Mouse (Mus musculus) embryonic facial prominence, embryonic 14.5 days (tissue): ENCODE measurements around the gene Megf11. TPM values are rescaled to one million over a fixed set of nuclear protein-coding genes. Genes with fewer than 3 reads are reported as not detected.
"Not testable (repeated sequence)": the region's sequence is repeated elsewhere in the genome, so short reads cannot be mapped to it uniquely, and the experiment has no call there.

Source experiments
- ATAC-seq: fragments of 200-750 bp; cut with Nextera tagmentation; 2 replicates; pipeline ENCODE4 v1.8.0; 2017; ENCODE audit warnings: low read depth, moderate number of reproducible peaks, moderate TSS enrichment
- DNase-seq: peaks from one replicate; pipeline ENCODE4 v3.0.0-alpha.2; 2015; ENCODE audit warnings: low spot score
- H3K27ac ChIP-seq: fragments of 300-500 bp; sonication (generic); replicated peaks from 2 replicates; pipeline ENCODE4 v1.5.1; 2014; ENCODE audit warnings: low read depth, mild to moderate bottlenecking, low read length, moderate library complexity
- H3K27me3 ChIP-seq: fragments of 300-500 bp; sonication (generic); replicated peaks from 2 replicates; pipeline ENCODE4 v1.6.1; 2014; ENCODE audit warnings: low read length; ENCODE audit not compliant: control insufficient read depth, insufficient read depth
- H3K36me3 ChIP-seq: fragments of 300-500 bp; sonication (generic); 2 replicates; pipeline ENCODE4 v1.6.1; 2014; ENCODE audit warnings: low read length, mixed read lengths; ENCODE audit not compliant: control insufficient read depth, insufficient read depth
- H3K4me1 ChIP-seq: fragments of 300-500 bp; sonication (generic); 2 replicates; pipeline ENCODE4 v1.6.1; 2014; ENCODE audit warnings: antibody characterized with exemption, low read length; ENCODE audit not compliant: control insufficient read depth, insufficient read depth
- H3K4me2 ChIP-seq: fragments of 300-500 bp; sonication (generic); 2 replicates; pipeline ENCODE4 v1.6.1; 2014; ENCODE audit warnings: low read depth, mild to moderate bottlenecking, low read length, moderate library complexity, mixed read lengths
- H3K4me3 ChIP-seq: fragments of 300-500 bp; sonication (generic); 2 replicates; pipeline ENCODE4 v1.5.1; 2014; ENCODE audit warnings: low read depth, mild to moderate bottlenecking, low read length
- H3K9ac ChIP-seq: fragments of 300-500 bp; sonication (generic); 2 replicates; pipeline ENCODE4 v1.6.1; 2014; ENCODE audit warnings: low read depth, mild to moderate bottlenecking, low read length, moderate library complexity, mixed read lengths
- H3K9me3 ChIP-seq: fragments of 300-500 bp; sonication (generic); 2 replicates; pipeline ENCODE4 v1.6.1; 2016; ENCODE audit warnings: low read length; ENCODE audit not compliant: control insufficient read depth
- WGBS: fragments of 180-500 bp; shearing (Covaris S2); extraction: QIAGEN DNeasy Blood & Tissue Kit; methylation state at CpG from one replicate; pipeline ENCODE4 v1.1.7; 2014; 5-methylcytosine and 5-hydroxymethylcytosine counted together
- polyA plus RNA-seq: library from polyadenylated mRNA; unstranded; fragments of >200 nt; fragmentation: Nextera tagmentation; extraction: Ambion mirVana; gene quantifications from 2 replicates; pipeline ENCODE4 v1.2.1, GENCODE M21; 2014

Gene Megf11
- polyA plus RNA-seq, 1 experiment from 2014 or later = 1.3 TPM

DNA sequence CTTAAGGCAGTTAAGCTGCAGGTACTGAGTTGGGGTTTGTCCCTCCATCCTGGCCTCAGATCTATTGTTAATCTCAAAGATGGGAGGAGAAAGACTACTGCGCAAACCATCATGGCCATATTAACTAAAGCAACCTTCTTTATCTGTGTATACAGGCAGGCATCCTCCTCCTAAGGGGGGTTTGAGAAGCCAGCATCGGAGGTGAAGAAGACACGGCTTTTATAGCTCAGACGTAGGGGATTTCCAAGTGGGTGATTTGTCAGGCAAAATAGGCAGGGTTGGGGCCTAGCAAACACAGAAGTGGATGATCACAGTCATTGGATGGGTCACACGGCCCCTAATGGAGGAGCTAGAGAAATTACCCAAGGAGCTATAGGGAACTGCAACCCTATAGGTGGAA lies 271.2 kb downstream of the Megf11 start:
- Histone ChIP-seq H3K4me1 (no peaks in the 10 kb centered on the region), H3K9ac (no peak overlapping the region), H3K9me3 (no peaks in the 10 kb centered on the region), H3K4me3 (no peak overlapping the region), H3K4me2 (no peak overlapping the region), H3K27ac (no peak overlapping the region), H3K27me3 (no peaks in the 10 kb centered on the region), H3K36me3 (no peaks in the 10 kb centered on the region)
- no peak for ATAC-seq
- no peak for DNase-seq
- WGBS = 85% methylated on average over 5 of the region's 5 CpGs

DNA sequence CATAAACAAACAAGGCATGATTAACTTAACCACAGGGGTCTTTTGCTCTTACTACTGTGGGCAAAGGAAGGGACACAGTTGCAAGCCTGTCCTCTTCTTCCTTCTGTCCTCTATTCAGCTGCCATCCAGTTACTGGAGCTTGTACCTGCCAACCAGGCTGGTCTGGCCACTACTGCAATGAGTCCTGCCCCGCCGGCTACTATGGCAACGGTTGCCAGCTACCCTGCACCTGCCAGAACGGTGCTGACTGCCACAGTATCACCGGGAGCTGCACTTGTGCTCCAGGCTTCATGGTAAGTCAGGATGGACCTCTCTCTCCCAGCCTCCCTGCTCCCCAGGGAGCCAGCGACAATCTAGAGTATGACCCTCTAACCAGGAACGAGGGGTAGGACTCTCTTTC lies 274.8 kb downstream of the Megf11 start:
- no peak for DNase-seq
- Histone ChIP-seq H3K9ac (no peak overlapping the region), H3K36me3 (no peaks in the 10 kb centered on the region), H3K27ac (no peak overlapping the region), H3K4me3 (no peak overlapping the region), H3K4me2 (no peak overlapping the region), H3K9me3 (no peaks in the 10 kb centered on the region), H3K27me3 (no peaks in the 10 kb centered on the region), H3K4me1 (no peaks in the 10 kb centered on the region)
- 67% methylated on average over 7 of the region's 7 CpGs for WGBS
- no peak for ATAC-seq

DNA sequence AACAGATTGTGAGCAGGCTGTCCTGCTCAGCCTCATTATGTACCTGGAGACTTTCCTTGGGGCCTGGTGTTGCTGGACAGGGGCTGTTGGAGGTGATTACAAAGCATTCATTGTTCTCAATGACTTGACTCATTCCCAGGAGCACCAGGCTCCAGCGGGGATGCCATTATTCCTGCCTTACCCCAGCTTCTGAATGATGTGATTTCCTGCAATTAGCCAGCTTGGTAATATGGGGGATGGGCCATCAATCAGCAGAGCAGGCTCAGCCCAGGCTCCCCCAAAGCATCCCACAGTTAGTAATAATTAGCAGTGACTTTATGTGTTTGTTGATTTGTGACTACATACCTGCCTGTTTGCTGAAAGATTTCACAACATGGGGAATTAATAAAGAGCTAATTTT lies 279.2 kb downstream of the Megf11 start:
- H3K4me3 ChIP-seq = no peak overlapping the region
- no peak overlapping the region for H3K4me2 ChIP-seq
- no peaks in the 10 kb centered on the region for H3K27me3 ChIP-seq
- H3K9ac ChIP-seq = no peak overlapping the region
- H3K9me3 ChIP-seq = no peaks in the 10 kb centered on the region
- no peak overlapping the region for H3K27ac ChIP-seq
- H3K36me3 ChIP-seq = no peaks in the 10 kb centered on the region
- DNase-seq = no peak
- ATAC-seq = no peak
- 0% methylated on average over 1 of the region's 1 CpGs for WGBS
- H3K4me1 ChIP-seq = no peaks in the 10 kb centered on the region

DNA sequence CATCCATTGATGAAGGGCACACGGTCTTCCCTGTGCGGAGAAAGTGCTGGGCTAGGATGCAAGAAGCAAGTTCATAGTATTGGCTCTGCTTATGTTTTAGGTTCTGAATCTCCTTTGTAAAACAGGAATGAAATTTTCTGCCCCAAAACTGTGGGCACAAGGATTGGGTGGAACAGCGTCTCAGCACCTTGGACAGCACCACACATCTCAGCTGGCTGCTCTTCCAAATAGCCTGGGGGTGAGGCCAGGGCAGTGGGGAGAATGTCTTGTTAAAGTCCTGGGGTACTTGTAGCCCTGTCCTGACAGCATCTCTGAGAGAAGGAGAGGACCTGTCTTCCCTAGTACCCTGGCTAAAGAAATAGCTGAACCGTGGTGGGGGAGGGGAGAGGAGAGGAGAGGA lies 281.1 kb downstream of the Megf11 start:
- Histone ChIP-seq H3K27ac (no peak overlapping the region), H3K36me3 (no peaks in the 10 kb centered on the region), H3K4me1 (no peaks in the 10 kb centered on the region), H3K4me3 (no peak overlapping the region), H3K27me3 (no peaks in the 10 kb centered on the region), H3K4me2 (no peak overlapping the region), H3K9ac (no peak overlapping the region), H3K9me3 (no peaks in the 10 kb centered on the region)
- 26% methylated on average over 4 of the region's 4 CpGs for WGBS
- ATAC-seq (no peak), DNase-seq (peak; percentile 70)

DNA sequence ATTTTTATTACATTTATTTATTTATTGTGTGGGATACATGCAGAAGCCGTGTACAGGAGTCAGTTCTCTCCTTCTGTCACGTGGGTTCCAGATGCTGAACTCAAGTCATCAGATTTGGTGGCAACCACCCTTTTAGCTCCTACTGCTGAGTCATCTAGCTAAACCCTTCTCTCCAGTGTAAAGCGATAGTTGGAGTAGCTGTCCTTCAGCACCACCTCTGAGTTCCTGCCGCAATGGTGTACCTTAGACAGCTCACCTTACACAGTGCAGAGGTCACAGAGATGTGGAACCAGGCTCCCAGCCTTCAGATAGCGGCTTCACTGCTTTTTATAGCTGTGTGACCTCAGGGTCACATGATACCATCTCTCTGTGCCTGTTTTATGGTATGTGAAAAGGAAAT lies 282.1 kb downstream of the Megf11 start:
- peak; percentile 71; the same call in 1 of the 2 replicates for ATAC-seq
- Histone ChIP-seq H3K4me3 (no peak overlapping the region), H3K36me3 (no peaks in the 10 kb centered on the region), H3K27ac (no peak overlapping the region), H3K27me3 (no peaks in the 10 kb centered on the region), H3K4me2 (no peak overlapping the region), H3K9ac (no peak overlapping the region), H3K9me3 (no peaks in the 10 kb centered on the region), H3K4me1 (no peaks in the 10 kb centered on the region)
- WGBS = 11% methylated on average over 5 of the region's 5 CpGs
- DNase-seq = peak; percentile 71

DNA sequence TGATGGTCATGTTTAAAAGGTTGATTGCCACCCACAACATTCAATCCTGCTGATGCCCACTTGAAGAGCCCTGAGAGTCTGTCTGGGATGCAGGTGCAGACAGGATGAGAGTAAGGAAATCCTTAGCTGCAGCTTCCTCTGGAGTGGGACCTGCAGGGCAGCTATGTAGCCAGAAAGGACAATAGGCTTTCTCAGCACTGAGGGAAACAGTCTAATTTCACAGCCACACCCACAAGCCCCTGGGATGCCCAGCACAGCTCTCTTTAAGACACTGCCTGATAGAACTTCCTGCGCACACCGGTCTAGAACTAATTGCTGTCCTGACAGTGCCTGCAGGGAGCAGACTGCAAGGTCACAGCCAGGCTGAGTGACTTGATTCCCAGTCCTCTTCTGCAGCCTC lies 282.6 kb downstream of the Megf11 start:
- no peak for DNase-seq
- H3K4me3 ChIP-seq = no peak overlapping the region

DNA sequence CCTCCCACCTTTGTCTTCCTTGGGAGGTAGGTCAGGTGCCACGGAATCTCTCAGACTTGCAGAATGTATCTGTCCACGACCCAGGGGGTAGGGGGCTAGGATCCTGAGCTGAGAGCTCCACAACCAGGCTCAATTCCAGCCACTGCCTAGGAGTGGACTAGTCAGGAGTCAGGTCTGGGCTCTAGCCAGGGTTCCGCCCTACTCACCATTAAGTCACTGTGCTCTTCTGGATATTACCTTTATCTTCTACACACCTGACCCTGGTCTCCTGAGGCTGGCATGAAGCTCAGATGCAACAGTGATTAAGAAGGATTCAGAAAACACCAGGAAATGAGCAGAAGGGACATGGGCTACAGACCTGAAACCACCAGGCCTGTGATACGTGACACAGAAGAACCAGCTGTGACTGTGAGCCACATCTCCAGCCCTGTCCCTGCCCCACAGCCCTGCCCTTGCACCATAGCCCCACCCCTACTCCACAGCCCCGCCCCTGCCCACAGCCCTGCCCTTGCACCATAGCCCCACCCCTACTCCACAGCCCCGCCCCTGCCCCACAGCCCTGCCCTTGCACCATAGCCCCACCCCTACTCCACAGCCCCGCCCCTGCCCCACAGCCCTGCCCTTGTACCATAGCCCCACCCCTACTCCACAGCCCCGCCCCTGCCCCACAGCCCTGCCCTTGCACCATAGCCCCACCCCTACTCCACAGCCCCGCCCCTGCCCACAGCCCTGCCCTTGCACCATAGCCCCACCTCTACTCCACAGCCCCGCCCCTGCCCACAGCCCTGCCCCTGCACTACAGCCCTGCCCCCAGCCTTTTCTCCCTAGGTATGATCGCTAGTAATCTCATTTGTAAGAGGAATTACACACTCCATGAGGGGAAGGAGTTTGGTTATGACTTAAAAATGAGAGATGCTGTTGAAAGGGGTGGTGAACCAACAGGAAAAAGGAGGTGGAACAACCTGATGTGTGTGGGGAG lies 286.2 kb downstream of the Megf11 start:
- WGBS = 48% methylated on average over 6 of the region's 11 CpGs

More for the DNA sequence above, 282.6 kb downstream of the Megf11 start:
- 54% methylated on average over 2 of the region's 2 CpGs for WGBS
- Histone ChIP-seq H3K4me2 (no peak overlapping the region), H3K4me1 (no peaks in the 10 kb centered on the region), H3K9me3 (no peaks in the 10 kb centered on the region), H3K9ac (no peak overlapping the region), H3K27me3 (no peaks in the 10 kb centered on the region), H3K27ac (no peak overlapping the region), H3K36me3 (no peaks in the 10 kb centered on the region)
- ATAC-seq = no peak

DNA sequence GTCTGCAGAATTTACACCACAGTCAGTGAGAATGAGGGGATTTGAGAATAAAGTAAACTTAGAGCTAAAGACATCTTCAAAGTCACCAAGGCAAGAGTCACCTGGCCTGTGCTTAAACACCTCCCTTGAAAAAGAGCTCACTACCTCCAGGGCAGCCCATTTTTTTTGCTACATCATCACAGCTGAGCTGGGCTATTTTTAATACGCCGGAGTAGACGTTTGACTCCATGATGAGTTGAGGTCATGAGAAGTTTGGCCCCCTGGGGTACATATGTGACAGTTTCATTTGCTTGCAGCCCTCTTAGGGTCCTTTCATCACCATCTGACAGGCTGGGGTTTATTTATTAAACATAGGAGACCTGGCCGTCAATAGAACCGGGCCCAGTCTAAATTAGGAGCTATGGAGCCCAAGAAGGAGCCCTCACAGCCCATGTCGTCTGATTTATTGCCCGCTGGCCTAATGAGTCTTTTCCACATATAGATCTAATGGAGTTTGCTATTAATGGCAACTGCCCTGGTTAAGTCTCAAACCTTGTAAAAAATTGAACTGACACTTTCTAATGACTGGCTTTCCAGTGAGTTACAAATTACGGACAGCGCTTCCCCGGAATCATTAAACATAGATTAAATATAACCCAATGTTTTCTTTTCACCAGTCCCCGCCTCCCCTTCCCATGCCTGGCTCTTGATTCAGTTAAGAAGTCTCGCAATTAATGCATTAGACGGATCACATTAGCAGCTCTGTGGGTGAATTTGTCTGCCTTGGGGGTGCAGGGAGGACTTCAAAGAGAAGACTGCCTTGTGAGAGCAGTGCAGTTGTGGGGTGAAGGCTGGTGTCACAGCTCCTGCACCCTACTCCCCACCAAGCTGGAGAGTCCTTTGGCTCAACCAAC lies 301.9 kb downstream of the Megf11 start:
- no peak overlapping the region for H3K27ac ChIP-seq
- H3K9me3 ChIP-seq = no peaks in the 10 kb centered on the region
- ATAC-seq = no peak

More for the DNA sequence above, 286.2 kb downstream of the Megf11 start:
- H3K4me3 ChIP-seq, ATAC-seq, H3K36me3 ChIP-seq, H3K4me1 ChIP-seq, H3K4me2 ChIP-seq, H3K27me3 ChIP-seq, H3K9me3 ChIP-seq, H3K27ac ChIP-seq, H3K9ac ChIP-seq, DNase-seq: not testable (repeated sequence)

More for the DNA sequence above, 301.9 kb downstream of the Megf11 start:
- no peaks in the 10 kb centered on the region for H3K4me1 ChIP-seq
- no peak overlapping the region for H3K9ac ChIP-seq
- no peak for DNase-seq
- no peaks in the 10 kb centered on the region for H3K36me3 ChIP-seq
- H3K4me2 ChIP-seq = no peak overlapping the region
- H3K4me3 ChIP-seq = no peak overlapping the region
- 60% methylated on average over 13 of the region's 13 CpGs for WGBS
- no peaks in the 10 kb centered on the region for H3K27me3 ChIP-seq
